Mouse (Mus musculus) fibroblast of lung, adult 2 months (primary cell): ENCODE data around the gene Eml4.
A peak's percentile ranks its signal among the peaks of the same experiment; 100 is the strongest.

Experiments
- DNase-seq: peaks from one replicate; pipeline ENCODE4 v3.0.0-alpha.2; 2011; ENCODE audit warnings: low read depth

The Eml4 gene

GRCm38 (mm10) chr17:83350379-83351091 is at the start of gene Eml4:
Gene Eml4 (plus strand): TSS chr17:83350931.
- DNase-seq = peak; percentile 82

DNA sequence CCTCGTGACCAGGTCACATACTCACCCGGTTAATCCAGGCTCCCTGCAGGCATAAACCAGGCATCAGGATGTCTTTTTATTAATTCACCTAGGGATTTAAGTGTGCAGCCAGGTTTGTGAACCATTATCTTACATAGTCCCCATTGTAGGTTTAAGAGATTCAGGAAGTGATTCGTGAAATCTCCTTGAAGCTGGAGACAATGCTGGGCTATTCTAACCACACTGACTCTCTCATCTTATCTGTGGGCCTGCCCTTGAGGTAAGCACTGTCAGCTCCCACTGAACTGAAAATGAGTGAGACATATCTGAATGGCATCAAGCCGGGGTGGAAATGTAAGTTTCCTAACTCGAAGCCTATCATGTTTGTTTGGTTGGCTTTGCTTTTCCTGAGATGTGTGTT is 49.3 kb upstream of the Eml4 start:
- no peak for DNase-seq

GRCm38 (mm10) chr17:83304089-83304822 is 46.5 kb upstream of the Eml4 start:
- no peak for DNase-seq

- DNase-seq = no peak
Observed at GRCm38 (mm10) chr17:83306964-83307640, 43.6 kb upstream of the Eml4 start.

GRCm38 (mm10) chr17:83307641-83308296 is 43.0 kb upstream of the Eml4 start:
- no peak for DNase-seq

GRCm38 (mm10) chr17:83308451-83308850 is 42.3 kb upstream of the Eml4 start:
- DNase-seq = no peak

DNA sequence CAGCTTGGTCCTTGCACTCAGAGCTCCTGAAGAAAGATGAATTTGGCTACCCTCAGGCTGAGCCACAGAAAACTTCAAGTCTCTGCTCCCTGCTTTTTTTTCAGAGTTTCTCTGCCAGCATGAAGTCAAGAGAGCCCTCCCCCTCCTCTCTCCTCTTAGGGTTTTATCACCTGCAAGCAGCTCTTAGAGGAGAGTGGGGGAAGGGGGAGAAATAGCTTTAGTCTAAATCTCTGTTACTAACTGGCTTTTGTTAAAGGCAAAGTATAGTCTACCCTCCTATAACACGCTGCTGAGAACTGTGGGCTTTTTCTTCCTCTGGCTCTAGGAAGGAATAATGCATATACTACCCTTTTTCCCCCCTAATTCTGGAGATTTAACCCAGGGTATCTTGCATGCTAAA is 41.5 kb upstream of the Eml4 start:
- DNase-seq = no peak

DNA sequence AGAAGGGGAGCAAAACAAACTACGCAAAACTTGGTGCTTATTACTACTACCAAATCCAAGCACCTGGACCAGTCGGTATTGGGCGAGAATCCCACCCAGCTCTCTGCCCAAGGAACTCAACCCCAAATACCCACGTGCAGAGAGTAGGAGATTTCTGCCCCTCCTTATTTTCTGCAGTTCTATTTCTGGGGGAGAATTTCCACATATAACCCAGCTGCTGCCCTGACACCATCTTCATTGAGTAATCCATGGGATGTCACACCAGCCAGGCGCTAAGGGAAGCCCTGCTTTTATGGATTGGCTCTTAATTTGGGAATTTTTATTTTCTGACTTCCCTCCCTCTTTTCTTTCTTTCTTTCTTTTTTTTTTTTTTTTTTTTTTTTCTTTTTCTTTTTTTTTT is 38.9 kb upstream of the Eml4 start:
- no peak for DNase-seq

- peak; percentile 86 for DNase-seq
Observed at GRCm38 (mm10) chr17:83312244-83312918, 38.4 kb upstream of the Eml4 start.

GRCm38 (mm10) chr17:83313046-83313689 is 37.6 kb upstream of the Eml4 start:
- DNase-seq = peak; percentile 9

DNA sequence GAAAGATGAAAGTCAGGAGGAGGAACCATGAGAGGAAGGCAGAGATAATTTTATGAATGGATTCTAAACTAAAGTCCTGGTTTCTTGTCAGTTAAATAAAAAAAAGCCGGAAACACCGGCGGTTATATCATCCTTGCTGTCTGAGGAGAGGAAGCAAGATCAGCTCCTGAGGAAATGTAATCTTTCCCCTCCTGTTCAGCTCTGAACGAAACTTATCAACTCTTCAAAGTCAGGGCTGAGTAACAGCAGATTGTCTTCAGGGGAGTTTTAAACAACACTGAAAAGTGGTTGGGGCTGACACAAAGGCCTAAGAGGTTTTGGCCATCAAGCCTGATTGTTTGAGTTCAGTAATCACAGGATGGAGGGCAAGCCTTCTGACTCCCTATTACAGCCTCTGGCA is 35.3 kb upstream of the Eml4 start:
- no peak for DNase-seq

- DNase-seq = peak; percentile 39
Observed at GRCm38 (mm10) chr17:83322621-83323335, 28.0 kb upstream of the Eml4 start.

DNA sequence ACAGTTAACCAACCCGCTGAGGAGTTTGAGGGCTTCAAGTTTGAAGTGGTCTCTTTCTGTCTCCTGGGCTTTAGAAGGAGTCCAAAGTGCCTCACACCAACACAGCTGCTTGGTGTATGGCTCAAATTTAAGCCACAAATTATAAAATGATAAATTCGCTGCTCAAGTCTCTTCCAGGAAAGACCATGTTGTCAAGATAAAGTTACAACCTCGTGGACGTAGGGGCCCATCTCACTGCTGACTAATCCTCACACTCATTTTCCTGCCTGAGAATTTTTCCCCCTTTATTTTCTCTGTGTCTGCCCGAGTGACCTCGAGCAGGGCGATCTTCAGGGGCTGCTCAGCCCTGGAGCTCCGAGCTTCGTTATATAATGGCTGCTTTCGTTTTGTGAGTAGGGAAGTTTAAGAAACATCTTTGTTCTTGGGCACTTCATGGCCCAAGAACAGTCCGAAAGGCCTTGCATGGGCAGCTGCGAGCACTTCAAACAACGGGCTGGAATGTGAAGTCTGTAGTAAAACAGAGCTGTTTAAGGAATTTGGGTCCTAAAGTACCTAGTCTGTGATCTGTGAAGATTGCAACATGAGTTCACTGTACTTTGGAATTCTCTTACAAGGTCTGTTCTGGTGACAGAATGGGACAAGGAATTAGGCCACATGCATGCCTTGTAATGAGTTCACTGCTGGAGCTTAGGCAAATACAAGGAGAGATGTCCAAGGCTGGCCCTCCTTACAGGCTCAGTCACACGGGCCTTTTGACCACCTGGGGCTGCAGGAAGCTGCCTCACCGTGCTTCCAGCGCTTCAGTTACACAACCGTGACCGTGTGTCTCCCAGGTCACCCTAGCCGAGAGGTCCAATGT is 27.1 kb upstream of the Eml4 start:
- peak; percentile 67 for DNase-seq

GRCm38 (mm10) chr17:83324269-83324616 is 26.5 kb upstream of the Eml4 start:
- DNase-seq = no peak

DNA sequence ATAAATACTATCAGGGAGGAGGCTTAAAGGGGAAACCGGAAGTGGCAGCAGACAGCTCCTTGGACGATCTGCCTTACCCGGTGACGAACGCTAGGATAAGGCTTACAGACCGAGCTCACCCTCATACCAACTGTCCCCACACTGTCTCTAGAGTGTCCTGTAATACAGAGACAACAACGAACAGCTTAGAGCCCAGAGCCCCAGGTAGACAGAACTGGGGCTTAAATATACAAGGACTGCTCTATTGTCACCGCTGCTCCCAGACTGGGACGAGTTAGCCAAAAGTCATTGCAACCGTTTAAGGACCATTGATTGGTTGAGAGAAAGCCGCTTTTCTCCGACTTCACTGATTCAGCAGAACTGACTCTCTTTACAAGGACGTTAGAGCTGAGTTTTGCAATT is 15.5 kb upstream of the Eml4 start:
- DNase-seq = no peak

GRCm38 (mm10) chr17:83337051-83337898 is 13.5 kb upstream of the Eml4 start:
- no peak for DNase-seq

DNA sequence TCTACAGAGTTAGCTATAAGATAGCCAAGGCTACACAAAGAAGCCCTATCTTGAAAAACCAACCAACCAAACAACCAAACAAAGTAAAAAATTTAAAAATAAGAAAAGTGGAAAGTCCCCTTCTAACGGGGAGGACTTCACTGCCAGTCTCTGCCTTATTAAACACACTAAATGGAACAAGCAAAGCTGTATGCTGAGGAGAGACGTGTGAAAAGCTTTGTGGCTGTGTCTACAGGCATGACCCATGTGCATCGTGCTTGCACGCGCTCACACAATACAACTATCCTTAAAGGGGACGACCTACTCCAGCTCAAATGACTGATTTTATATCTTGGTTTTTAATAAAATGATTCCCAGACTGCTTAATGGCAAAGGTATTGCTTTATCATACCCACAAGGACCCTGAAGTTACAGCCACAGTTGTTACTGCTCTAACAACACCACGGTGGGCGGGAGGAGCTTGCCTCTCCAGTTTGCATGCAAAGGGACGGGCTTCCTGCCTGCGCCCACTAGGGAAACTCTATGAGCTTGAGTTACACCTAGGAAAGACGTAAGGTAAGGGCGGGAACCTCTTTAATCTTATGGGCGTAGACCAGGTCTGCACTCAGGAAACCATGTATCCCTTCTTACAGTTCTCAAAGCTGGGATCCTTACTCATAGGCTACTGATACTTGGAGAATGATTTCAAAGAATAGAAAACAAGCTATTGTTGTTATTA is 11.2 kb upstream of the Eml4 start:
- DNase-seq = no peak

GRCm38 (mm10) chr17:83340895-83341524 is 9.7 kb upstream of the Eml4 start:
- DNase-seq = no peak
